Mouse (Mus musculus): Measurements from ENCODE around the gene Ttll10. TPM values are rescaled to one million over a fixed set of nuclear protein-coding genes. Genes with fewer than 3 reads are reported as not detected.

The Ttll10 gene
- polyA plus RNA-seq, 1 experiment = 0.10 TPM

DNA sequence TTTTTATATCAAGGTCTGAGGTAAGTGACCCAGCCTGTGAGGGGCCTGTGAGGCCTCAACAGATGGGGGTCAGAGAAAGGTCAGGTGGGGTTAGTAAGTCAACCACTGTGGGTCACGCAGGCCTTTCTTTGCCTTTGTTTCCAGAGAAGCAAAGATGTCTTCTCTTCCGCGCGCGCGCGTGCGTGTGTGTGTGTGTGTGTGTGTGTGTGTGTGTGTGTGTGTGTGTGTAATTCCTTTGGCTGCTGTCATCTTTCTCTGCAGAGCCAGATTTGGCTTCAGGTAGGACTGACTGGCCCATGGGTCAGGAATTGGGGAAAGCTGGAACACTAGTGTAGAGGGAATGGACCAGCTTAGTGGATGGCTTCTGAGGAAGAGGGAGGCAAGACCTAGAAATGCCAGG is 10.5 kb upstream of the Ttll10 start:
- TF ChIP-seq CTCF (IDR thresholded peaks at IDR 0.05; ENCODE audit: extremely low read depth, insufficient read depth, low read length) (no peak), POLR2A (IDR thresholded peaks at IDR 0.05; ENCODE audit: extremely low read depth, insufficient read depth, low read length) (no peak)
- H3K4me3 ChIP-seq (ENCODE audit: insufficient read depth, low read length) = no peak overlapping the region
- H3K27ac ChIP-seq (ENCODE audit: insufficient read depth, low read length) = no peak overlapping the region
- H3K4me1 ChIP-seq (ENCODE audit: control insufficient read depth, insufficient read depth, low read length) = no peaks in the 10 kb centered on the region

DNA sequence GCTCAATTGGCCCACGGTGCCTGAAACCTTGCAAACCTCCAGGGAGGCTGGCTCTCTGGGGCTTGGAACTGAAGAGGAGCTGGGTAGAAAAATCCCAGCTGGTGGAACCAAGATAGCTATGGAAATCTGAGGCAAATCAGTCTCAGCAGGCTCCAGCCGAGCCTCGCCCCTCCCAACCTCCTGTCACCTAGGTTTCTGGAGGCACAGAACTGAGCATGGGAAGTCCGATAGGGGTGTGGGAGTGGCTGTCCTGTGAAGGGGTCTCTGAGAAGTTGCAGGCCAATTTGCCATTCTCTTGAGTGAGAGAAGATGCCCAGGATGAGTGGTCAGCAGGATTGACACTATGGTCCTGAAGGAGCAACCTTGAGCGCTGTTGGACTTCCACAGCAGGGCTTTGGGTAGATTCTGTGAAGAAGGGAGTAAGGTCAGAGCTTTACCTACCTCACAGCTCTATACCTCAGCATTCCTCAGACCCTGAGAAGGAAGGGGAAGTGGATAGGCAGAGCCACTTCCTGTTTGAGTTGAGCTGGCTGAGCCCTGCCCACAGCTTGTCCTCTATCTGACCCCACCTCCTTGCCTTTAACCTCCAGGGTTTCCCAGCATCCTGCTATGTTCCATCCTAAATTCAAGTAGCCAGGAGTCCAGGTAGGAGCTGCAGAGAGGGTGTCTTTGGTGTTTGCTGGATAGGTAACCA is 8.2 kb upstream of the Ttll10 start:
- H3K4me3 ChIP-seq (ENCODE audit: insufficient read depth, low read length) = no peak overlapping the region
- H3K4me1 ChIP-seq (ENCODE audit: control insufficient read depth, insufficient read depth, low read length) = no peaks in the 10 kb centered on the region
- H3K27ac ChIP-seq (ENCODE audit: insufficient read depth, low read length) = no peak overlapping the region
- TF ChIP-seq CTCF (IDR thresholded peaks at IDR 0.05; ENCODE audit: extremely low read depth, insufficient read depth, low read length) = no peak
- TF ChIP-seq POLR2A (IDR thresholded peaks at IDR 0.05; ENCODE audit: extremely low read depth, insufficient read depth, low read length) = no peak

DNA sequence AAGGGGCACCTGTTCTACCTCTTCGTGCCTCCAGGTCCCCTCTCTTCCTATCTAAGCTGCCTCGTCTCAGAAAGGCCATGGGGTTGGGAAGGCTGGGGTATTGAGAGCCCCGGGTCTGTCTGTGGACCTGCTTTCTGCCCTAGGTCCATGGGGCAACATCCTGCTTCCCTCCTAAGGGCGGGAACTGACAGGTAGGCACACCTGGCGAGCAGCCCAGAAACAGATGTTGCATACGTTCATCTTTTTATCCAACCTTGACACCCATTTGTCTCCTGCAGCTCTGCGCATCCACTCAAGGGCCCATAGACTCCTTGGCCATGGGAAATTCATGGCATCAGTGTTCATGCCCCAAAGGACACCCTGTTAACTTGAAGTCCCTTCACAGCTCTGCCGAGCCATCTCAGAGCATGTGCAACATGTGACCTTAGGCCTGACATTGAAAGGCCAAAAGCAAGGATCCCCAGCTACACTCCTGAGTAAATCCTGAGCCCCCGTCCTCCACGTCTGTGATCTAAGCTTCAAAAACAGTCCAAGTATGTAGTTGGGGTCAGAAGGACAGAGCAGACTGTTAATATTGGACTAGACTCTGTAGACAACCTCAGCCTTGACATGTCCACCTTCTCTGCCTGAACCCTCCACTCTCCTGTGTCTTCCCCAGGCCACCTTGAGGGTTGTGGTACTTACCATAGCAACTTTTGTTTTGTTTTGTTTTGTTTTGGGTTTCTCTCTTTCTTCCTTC is 6.1 kb upstream of the Ttll10 start:
- TF ChIP-seq POLR2A (IDR thresholded peaks at IDR 0.05; ENCODE audit: extremely low read depth, insufficient read depth, low read length) = no peak
- TF ChIP-seq CTCF (IDR thresholded peaks at IDR 0.05; ENCODE audit: extremely low read depth, insufficient read depth, low read length) = no peak
- H3K27ac ChIP-seq (ENCODE audit: insufficient read depth, low read length) = no peak overlapping the region
- H3K4me3 ChIP-seq (ENCODE audit: insufficient read depth, low read length) = no peak overlapping the region
- H3K4me1 ChIP-seq (ENCODE audit: control insufficient read depth, insufficient read depth, low read length) = no peaks in the 10 kb centered on the region

DNA sequence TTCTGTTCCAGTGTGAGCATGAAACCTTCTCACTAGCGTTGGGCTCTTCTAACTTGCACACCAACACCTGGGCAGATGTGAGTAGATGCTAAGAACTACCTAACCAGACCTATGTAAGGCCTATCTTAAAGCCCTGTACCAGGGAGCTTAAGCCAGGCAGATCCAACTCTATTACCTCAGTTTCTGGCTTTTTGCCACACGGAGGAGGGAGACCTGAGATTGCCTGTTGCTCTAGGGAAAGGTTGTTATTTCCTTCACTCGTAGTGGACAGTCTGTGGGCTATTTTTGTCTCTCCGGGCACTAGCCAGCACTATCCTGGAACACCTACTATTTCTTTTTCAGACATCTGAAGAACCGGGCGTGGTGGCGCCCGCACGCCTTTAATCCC is 5.3 kb upstream of the Ttll10 start:
- Histone ChIP-seq H3K4me3 (ENCODE audit: insufficient read depth, low read length) (no peak overlapping the region), H3K4me1 (ENCODE audit: control insufficient read depth, insufficient read depth, low read length) (no peaks in the 10 kb centered on the region), H3K27ac (ENCODE audit: insufficient read depth, low read length) (no peak overlapping the region)
- TF ChIP-seq CTCF (IDR thresholded peaks at IDR 0.05; ENCODE audit: extremely low read depth, insufficient read depth, low read length) (no peak), POLR2A (IDR thresholded peaks at IDR 0.05; ENCODE audit: extremely low read depth, insufficient read depth, low read length) (no peak)

DNA sequence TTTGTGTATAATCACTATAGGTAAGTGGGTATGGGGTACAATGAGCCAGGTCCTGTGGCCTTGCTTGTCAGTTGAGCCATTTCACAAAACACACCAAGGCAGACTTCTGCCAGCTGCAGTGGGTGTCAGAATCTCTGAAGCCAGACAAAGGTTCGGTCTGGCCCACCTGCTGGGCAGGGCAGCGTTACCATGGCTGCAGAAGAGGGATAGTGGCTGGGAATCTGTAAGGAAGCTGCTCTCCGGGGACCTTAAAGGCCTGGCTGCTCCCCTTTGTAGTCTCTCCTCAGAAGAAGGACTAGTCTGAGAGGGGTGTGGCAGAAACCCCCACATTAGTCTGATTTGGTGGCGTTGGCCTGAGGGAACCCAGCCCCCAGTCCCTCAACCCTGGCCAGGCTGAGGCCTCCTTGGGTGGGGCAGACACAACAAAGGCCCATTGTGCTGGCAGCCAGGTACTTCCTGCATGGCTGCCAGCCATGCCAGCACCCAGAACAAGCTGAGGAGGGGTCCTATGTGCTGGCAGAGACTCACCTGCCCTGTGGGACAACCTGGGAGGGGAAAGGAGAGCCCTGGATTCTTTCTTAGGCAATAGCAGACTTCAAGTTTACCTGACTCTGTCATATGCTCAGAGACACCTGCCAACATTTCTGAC is 4.8 kb upstream of the Ttll10 start:
- TF ChIP-seq POLR2A (IDR thresholded peaks at IDR 0.05; ENCODE audit: extremely low read depth, insufficient read depth, low read length) (no peak), CTCF (IDR thresholded peaks at IDR 0.05; ENCODE audit: extremely low read depth, insufficient read depth, low read length) (no peak)
- no peak overlapping the region for H3K4me3 ChIP-seq (ENCODE audit: insufficient read depth, low read length)
- H3K4me1 ChIP-seq (ENCODE audit: control insufficient read depth, insufficient read depth, low read length) = no peaks in the 10 kb centered on the region
- no peak overlapping the region for H3K27ac ChIP-seq (ENCODE audit: insufficient read depth, low read length)

DNA sequence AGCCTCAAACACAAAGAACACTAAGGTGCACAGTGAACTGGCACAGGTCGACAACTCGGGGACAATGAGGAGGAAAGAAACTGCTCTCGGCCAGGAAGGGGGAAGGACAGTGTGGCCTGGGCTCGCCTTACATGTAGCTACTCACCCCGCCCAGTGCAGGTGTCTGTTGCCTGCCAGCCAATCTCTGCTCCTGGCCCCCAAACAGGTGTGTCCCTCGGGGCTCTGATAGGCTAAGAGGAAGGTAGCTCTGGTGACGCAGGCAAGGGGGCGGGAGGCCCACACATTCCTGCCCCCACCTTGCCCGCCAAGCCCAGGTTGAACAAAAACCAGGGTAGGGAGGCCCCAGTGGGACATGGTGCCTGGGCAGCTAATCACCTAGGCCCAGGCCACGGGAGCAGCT is 499 bp upstream of the Ttll10 start:
- TF ChIP-seq POLR2A (IDR thresholded peaks at IDR 0.05; ENCODE audit: extremely low read depth, insufficient read depth, low read length) (no peak), CTCF (IDR thresholded peaks at IDR 0.05; ENCODE audit: extremely low read depth, insufficient read depth, low read length) (no peak)
- Histone ChIP-seq H3K27ac (ENCODE audit: insufficient read depth, low read length) (no peak overlapping the region), H3K4me3 (ENCODE audit: insufficient read depth, low read length) (no peak overlapping the region), H3K4me1 (ENCODE audit: control insufficient read depth, insufficient read depth, low read length) (no peaks in the 10 kb centered on the region)

DNA sequence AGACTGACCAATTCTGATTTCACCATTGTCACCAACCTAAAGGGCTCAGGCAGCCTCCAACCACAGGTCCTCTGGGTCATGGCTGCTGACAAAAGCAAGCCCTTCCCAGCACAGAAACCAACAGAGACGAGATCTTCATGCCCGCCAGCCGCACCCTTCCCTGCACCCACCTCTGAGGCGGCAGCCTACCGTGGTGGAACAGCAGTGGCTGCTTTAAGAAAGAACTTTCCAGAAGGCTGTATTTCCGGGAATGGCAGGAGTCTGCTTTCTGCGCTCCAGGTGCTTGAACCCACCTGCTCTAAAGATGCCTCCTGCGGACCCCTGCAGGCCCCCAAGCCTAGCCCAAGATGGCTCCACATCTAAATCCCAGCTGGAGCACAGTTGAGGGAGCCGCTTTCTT is 388 bp downstream of the Ttll10 start:
- no peak for TF ChIP-seq POLR2A (IDR thresholded peaks at IDR 0.05; ENCODE audit: extremely low read depth, insufficient read depth, low read length)
- no peak for TF ChIP-seq CTCF (IDR thresholded peaks at IDR 0.05; ENCODE audit: extremely low read depth, insufficient read depth, low read length)
- Histone ChIP-seq H3K4me1 (ENCODE audit: control insufficient read depth, insufficient read depth, low read length) (no peaks in the 10 kb centered on the region), H3K4me3 (ENCODE audit: insufficient read depth, low read length) (no peak overlapping the region), H3K27ac (ENCODE audit: insufficient read depth, low read length) (no peak overlapping the region)

DNA sequence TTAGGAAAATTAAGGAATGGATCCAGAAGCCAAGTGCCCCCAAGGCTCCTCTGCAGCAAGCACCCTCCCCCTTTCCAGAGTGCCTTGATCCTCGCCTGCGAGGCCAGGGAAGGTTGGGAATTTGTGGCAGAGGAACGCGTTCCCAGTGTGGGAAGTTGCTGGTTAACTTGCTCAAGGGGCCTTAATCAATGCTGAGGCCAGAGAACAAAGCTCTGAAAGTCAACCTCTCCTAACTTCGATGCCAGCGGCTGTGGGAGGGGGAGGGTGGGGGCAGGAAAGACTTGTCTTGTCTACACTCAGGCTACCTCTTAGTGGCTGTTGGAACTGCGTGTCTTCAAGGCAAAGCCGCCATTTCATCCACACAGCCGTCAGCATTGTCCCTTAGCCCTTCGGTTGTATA is 1.5 kb downstream of the Ttll10 start:
- Histone ChIP-seq H3K27ac (ENCODE audit: insufficient read depth, low read length) (no peak overlapping the region), H3K4me1 (ENCODE audit: control insufficient read depth, insufficient read depth, low read length) (no peaks in the 10 kb centered on the region), H3K4me3 (ENCODE audit: insufficient read depth, low read length) (no peak overlapping the region)
- no peak for TF ChIP-seq CTCF (IDR thresholded peaks at IDR 0.05; ENCODE audit: extremely low read depth, insufficient read depth, low read length)
- TF ChIP-seq POLR2A (IDR thresholded peaks at IDR 0.05; ENCODE audit: extremely low read depth, insufficient read depth, low read length) = no peak

DNA sequence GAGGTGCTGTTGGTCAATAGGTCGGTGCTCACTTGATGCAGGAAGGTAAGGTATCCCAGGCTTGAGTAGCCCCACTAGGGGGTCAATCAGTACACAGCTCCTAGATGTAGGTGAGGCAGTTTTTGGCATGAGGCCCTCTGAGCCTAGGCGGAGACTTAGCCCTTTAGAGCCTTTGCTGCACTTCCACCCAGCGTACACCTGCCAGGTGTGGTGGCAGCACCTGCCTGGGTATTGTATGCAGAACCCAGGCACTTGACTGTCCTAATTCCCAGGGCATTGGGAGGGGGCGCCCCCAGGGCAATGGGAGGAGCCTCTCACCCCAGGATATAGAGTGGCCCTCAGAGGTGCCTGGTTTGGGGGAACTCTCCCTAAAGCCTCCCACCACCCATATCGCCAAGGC is 4.0 kb downstream of the Ttll10 start:
- Histone ChIP-seq H3K27ac (ENCODE audit: insufficient read depth, low read length) (no peak overlapping the region), H3K4me3 (ENCODE audit: insufficient read depth, low read length) (no peak overlapping the region), H3K4me1 (ENCODE audit: control insufficient read depth, insufficient read depth, low read length) (no peaks in the 10 kb centered on the region)
- TF ChIP-seq CTCF (IDR thresholded peaks at IDR 0.05; ENCODE audit: extremely low read depth, insufficient read depth, low read length) = no peak
- no peak for TF ChIP-seq POLR2A (IDR thresholded peaks at IDR 0.05; ENCODE audit: extremely low read depth, insufficient read depth, low read length)

DNA sequence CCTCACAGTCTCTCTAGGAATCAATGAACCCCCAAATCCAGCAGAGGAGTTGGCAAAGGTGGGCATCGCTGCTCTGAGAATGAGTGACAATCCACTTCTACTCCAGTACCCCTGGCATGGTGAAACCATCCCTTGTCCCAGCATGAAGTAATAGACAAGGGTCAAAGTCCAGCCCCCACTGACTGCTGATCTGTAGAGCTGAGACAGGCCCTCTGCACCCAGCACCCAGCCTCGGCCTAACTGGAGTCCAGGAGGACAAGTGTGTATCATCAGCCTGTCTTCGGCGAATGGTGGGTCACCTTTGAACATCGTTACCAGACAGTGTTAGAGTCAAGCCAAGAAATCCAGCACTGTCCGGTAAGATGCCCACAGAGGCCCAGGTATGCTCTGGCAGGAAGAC is 4.6 kb downstream of the Ttll10 start:
- TF ChIP-seq POLR2A (IDR thresholded peaks at IDR 0.05; ENCODE audit: extremely low read depth, insufficient read depth, low read length) = no peak
- TF ChIP-seq CTCF (IDR thresholded peaks at IDR 0.05; ENCODE audit: extremely low read depth, insufficient read depth, low read length) = no peak
- no peaks in the 10 kb centered on the region for H3K4me1 ChIP-seq (ENCODE audit: control insufficient read depth, insufficient read depth, low read length)
- H3K4me3 ChIP-seq (ENCODE audit: insufficient read depth, low read length) = no peak overlapping the region
- H3K27ac ChIP-seq (ENCODE audit: insufficient read depth, low read length) = no peak overlapping the region

All from cortical plate, adult 2 months (tissue).